Mouse (Mus musculus): ENCODE data around the gene Ache. TPM values are rescaled to one million over a fixed set of nuclear protein-coding genes. Genes with fewer than 3 reads are reported as not detected.
A peak's percentile ranks its signal among the peaks of the same experiment; 100 is the strongest.

Ache gene
- total RNA-seq, 2 experiments from 2014 or later, result 1.8 to 2.6 TPM

DNA sequence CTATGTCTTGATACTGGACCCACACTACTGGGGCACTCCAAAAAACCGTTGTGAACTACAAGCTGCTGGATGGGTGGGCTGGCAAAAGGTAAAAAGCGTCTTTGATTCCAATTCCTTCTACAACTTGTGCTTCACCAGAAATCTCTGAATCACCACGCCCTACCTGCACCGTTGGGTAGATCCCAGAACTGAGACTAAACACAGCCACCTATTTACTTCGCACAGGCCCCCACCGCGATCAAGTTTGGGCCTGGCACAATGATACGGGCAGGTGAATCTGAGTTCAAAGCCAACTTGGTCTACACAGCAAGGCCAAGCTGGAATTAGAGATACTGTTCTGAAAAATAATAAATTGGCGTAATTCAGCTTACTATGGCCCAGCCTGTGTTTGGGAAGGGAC lies 8.0 kb downstream of the Ache start:
- DNase-seq, result no peak

DNA sequence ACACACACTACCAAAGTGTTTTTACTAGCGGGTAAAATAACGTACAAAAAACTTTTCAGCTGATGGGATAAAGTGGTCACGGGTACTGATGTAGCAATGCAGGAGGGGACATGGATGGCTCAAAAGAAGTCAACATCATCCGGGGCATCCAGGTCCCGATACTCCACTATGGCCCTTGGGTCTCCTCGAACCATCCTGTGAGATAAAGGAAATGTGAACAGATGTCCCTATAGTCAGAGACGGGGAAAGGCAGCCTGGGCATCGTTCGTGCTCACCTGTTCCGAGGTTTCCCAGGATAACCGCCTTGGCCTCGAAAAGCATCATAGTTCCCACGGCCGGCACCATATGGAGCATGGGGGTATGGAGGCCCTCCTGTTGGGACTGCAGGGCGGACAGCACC lies 8.4 kb downstream of the Ache start:
- peak in 1 of 2 experiments; percentile 3 for DNase-seq

DNA sequence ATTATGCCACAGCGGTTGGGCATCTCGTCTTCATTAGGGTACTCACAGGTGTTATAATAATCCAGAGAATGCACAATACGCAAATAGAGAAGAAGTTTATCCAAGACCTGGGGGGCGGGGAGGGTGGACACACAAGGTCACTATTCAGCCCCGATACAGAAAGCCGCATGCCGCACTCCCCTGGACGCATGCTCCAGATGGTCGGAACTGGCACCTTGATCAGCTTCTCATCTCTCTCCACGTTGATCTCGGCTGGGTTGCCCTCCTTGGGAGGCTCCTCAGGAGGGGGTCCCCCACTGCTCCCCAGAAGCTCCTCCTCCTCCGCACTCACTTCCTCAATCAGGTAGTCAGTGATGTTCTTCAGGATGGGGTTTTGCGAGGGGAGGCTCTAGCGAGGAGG lies 9.8 kb downstream of the Ache start:
- DNase-seq, result no peak

DNA sequence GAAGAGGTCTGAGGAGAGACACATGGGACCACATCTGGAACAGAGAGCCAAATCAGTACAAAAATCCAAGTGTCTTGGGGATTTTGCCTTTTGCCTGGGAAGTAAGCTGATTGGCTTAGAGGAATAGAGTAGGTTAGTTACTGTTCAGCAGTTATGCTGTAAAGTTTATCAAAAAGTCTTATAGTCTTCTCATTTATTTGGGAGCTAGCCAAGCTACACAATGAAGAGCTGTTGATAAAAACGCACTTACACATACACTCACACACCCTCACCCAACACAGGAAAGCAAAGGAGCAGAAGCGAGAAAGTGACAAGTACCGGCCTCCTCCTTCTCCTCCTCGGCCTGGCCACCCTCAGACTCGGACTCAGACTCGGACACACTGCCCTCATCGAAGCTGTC lies 11.9 kb downstream of the Ache start:
- DNase-seq, result no peak

DNA sequence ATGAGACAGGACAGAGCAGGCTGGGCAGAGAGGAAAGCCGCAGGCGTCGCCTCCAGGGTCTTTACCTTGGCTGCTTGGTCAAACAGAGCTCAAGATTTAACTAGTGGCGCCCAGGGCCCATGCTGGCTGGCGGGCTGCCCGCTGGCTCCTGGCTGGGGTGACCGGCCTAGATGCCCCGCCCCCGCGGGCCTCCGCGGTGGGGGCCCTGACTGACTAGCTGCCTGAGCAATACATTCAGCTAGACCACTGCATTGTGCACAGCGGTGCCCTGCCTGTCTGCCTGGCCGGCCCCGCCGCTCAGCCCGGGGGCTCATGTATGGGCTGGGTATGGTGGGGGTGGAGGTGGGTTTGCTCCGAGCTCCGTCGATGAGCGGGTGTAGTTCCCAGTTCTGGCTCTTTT lies 13.9 kb downstream of the Ache start:
- DNase-seq, result no peak

DNA sequence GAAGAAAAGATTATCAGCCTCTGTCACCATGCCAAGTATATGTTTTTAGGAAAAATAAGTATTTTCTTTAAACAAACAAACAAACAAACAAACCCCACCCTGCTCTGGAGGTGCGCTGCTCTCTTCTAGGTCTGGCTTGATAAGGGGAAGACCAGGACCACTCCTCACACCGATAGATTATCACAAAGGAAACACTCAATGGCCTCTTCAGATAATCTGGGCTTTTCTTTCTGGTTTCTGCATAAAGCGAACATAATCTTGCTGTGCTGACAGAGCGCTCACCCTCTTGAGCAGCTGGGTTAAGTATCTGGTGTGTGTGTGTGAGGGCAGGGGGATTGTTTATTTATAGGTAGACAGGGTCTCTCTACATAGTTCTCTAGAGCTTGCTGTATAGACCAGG lies 16.3 kb downstream of the Ache start:
- DNase-seq, result no peak

DNA sequence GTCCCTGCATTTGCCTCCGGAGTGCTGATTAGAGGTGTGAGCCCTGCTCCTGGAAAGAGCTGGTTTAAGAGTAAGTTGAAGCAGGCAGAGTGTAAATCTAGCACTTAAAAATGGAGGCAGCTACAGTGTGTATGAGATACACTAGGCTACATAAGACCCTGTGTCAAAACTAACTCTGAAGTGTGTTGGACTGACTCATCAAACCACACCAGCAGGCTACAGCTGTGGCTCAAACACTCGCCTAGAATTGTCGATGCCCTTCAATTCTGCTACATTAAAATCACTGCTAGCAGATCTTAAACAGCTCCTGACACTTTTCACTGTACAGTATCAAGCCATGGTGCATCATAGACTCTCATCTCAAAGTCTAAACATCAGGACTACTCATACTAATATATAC lies 16.8 kb downstream of the Ache start:
- DNase-seq, result no peak

DNA sequence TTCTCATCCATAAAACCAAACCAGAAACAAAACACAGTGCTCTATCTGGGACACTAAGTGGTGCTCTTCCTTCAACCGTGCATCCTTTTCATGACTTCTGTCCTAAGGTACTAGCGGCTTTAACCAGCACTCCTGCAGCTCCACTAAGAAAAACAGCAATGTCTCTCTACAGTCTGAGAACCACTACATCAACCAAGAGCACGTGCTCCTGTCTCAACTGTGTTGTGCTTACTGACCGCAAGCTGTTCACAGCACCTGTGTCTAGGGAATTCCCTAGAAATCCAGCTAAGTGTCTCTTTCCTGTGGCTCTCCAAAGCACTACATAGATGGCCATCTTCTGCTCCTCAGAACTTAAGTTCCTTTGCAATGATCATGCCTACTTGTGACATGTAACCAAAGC lies 17.5 kb downstream of the Ache start:
- no peak for DNase-seq

DNA sequence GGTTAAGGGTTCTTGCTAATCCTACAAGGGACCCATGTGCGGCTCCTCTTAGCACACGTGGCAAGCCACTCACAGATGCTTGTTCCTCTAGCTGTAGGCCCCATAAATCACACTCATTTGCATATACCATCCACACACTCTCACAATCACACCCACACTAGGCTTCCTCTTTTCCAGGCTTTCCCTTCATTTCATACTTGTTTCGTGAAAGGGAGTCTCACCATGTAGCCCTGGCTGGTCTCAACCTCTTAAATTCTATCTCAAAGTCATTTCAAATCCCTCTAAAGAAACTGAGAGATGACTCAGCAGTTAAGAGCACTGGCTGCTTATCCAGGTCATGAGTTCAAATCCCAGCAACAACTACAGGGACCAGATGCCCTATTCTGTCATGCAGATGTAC lies 18.5 kb downstream of the Ache start:
- no peak for DNase-seq

DNA sequence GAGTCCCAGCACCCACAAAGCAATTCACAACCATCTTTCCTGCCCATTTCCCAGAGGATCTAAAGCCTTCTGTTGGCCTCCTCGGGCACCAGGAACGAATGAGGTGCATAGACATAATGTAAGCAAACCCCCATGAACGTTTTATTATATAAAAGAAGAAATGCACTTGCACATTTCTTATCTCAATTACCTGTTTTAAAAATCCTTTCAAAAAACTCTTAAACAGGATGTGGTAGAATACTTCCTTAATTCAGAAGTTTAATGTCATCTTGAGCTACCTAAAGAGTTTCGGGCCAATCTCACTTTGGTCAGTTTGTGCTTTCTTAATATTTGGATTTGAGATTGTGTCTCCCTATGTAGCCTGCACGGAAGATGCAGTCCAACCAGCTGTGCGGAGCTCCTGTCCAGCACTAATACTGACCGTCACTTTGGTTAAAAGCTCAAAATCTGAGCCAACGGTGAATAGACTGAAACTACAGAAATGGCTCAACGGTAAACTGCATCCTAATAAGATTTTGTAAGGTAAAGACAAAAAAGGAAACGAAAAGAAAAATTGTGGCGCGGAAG lies 19.2 kb downstream of the Ache start:
- DNase-seq, result no peak

DNA sequence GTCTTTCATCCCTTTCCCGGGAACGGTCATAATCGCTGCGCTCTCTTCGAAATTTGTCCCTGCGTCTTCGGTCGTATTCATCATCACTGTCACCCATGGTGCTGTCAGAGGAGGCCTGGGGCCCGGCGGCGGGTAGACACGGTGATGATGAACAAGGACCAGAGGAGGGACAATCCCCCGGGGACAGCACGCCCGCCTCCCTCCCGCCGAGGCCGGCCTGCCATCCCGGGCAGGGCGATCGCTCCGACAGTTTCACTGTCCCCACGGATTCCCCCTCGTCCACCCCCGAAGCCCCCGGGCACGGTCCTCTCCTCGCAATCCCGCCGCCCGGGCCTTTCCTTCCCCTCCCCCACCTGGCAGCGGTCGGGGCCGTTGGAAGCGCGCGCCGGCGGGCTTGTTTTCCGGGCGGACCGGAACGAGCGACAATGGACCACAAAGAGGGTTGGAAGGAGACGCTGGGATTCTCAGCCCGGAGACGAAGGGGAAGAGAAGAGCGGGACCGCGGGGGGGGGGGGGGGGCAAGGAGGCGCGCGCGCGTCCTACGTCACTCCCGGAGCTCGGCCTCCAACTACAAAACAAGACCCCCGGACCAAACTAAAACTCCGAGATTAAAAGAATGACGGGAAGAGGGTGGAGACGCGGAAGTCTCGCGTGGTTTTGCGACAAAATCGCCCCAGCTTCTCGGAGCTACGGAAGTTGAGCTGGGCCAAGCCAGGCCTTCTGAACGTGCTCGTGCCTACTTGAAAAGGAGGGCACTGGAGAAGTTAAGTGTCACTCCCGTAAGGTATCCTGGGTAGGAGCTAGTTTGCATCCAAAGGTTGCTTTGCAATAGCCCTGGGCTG lies 20.0 kb downstream of the Ache start, which contains the start of gene Srrt:
Gene Srrt (minus strand): TSS at position 604 of the 842 bp plus-strand sequence.
- DNase-seq, result peak; percentile 95

DNA sequence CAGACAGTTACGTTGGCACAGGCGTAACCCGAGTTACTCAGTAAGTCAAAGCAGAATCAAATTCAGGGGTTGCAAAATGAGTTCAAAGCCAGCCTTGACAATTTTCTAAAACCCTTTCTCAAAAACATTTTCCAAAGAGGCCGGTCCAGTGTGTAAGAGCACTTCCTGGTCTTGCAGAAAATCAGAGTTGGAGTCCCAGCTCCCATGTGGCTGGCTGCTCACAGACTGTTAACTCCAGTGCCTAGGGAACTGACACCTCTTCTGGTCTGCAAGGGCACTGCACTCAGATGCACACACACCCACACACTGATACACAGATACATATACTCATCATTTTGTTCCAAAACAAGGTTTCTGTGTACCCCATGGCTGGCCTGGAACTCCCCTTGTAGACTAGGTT lies 21.0 kb downstream of the Ache start:
- no peak for DNase-seq

DNA sequence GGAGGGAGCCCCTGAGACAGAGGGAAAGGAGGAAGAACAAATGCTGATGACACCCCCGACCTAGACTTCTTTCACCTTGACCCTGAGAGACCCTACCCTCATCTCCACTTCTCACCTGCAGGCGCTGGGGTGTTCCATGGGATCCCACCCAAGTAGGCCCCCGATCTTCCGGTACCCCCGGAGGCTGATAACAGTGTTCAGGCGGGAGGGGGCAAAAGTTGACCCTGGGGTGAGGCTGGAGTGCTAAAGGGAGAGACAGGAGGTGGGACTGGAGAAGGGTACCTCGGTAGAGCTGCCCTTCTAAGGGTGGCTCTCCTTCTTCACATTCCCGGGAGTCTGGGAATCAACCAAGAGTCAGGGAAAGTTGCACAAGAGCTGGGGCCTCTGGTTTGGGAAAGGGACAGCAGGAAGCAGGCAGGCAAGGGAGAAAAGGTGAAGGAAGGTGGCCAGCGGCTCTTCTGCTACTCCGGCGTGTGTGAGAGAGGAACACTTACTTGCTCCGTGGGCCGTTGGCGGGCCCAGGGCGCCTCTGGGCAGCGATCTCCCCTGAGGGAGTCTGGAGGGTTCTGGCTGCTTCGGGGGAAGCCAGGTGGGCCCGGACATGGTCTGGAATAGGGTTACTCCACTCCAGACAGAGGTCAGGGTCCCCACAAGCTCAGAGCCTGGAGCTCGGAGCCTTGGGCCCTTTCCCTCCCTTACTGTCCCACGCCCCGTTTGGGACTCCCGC lies 26.3 kb downstream of the Ache start:
- peak in 1 of 2 experiments; percentile 27 for DNase-seq

DNA sequence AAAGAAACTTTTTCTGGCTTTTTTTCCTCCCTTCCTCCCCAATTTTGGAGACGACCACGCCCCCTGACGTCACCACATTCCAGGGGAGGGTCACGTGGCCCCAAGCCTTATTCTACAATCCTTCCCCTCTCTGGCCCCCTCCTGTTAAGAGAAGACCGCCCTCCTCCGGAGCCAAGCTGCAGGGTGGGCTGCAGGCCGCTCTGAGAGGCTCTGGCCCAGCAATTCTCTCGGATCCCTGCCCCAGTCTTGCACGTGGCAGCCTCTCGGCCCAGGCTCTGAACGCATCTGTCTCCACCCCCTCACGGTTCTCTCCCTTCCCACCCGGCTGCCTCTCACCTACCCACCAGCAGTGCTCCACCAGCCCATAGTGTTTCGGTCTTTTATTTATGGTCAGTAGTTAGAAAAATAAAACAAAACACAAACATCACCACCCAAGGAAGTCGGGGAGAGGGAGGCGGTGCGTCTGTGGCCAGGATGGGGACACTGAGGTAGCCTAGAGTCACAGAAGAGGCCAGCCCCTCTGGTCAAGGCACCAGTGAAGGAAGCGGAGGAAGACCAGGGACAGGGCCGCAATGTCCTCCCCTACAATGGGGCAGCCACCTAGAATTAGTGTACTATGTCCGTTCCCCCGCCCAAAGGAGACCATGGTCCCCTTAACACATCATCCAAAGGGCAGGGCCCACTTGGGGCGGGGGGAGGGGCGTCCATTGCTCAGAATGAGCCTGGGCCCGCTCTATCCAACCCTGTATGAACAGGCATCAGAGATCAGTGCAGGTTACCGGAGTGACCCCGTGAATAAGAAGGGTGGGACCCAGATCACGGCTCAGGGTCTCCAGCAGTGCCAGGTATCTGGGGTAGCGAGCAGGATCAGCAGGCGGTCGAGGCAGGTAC lies 27.1 kb downstream of the Ache start, which contains the start of gene Trip6:
Gene Trip6 (minus strand): TSS at position 212 of the 891 bp plus-strand sequence.
- DNase-seq, result peak; percentile 92 to 96

DNA sequence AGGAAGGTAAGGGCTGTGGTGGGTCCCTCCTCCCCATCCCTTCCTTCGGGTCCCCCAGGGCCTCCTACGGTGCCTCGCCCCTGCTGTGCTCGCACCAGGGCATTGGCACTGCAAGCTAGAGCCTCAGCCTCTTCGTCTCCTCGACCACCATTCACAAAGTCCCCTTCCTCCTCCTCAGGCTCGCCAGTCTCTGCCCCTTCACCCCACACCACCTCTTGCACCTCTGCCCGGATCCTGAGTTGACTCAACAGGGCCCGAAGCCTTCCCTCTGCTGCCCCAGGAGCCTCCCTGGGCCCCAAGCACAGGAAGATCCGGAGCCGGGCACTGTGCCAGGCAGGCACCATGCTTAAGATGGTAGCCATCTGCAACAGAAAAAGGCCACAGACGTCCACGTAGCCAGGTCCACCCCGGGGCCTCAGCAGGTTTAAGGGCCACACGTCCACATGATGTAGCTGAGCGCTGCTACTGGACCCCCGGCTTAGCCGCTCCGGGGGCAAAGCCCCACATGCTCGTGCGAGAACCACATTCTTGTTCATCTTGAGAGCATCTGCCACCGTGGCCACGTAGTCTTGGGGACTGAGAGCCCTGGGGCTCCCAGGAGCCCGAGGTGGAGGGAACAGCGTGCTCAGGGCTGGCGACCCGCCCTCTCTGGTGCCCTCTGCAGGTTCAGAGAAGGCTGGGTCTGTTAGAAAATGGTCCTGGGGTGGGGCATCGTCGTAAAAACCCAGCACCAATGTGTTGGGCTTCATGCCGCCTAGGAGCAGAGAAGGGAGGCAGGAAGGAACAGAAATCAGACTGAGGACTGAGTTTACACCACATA lies 28.0 kb downstream of the Ache start:
- peak in 1 of 2 experiments; percentile 39 for DNase-seq

DNA sequence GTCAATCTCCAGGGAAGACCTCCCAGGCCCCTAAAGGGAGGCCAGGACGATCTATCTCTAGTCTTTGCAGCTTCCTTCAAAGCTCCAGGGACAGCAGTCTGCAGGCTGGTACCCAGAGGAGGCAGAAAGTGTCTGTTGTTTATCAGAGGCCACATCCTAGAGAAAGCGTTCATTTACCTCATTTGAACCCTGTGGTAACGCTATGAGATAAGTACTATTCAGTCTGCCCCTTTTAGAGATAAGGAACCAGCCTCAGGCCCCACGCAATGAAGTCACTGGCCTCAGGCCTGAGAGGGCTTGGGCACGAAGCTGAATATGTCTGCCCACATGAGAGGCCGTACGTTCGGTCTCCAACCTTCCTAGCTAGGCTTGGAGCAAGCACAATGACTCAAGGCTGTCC lies 30.0 kb downstream of the Ache start:
- no peak for DNase-seq

DNA sequence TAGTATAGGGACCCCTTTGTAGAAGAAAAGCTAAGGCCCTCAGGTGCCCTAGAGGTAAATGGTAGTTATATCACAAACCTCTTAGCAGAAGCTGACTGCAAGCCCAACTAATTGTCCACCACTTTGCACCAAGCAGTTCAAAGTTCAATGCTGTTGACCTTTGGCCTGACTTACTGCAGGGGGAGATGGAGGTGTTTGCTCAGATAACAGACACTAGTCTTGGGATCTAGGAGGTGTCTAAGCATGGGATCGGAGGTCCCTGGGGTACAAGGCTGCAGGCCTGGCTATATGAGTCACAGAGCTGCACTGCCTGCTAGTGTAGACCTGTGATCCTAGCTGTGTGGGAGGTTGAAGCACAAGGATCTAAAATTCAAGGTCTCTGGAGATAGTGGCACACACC lies 31.3 kb downstream of the Ache start:
- no peak for DNase-seq

DNA sequence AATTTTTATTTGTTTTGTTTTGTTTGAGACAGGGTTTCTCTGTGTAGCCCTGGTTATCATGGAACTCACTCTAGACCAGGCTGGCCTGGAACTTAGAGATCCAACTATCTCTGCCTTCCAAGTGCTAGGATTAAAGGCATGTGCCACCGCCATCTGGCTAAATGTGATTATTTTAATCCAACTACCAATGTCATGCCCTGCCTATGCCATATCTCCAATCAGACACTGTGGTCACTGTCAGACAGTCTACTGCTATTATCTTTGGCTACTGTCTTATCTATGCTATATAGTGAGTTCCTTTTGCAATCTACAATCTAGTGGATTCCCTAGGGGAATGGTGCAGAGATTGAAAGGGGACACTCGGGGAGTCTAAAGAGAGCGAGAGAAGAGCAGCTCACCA lies 33.7 kb downstream of the Ache start:
- DNase-seq, result no peak

DNA sequence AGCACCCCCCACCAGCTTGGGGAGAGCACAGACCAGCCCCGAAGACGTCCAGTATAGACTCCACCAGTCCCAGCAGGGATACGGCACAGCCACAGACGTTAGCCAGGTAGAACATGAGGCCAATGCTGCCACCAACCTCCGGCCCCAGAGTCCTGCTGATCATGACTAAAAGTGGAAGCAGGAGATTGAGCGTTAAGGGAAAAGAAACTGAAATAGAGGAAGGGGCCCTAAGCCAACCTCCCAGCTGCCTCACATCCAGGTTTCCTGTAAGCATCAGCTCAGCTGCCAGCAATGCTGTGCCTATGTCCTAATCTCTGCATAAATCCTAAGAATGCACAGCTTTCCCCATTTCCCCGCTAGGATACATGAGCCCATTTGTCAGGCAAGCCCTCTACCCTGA lies 43.6 kb downstream of the Ache start:
- DNase-seq, result no peak

DNA sequence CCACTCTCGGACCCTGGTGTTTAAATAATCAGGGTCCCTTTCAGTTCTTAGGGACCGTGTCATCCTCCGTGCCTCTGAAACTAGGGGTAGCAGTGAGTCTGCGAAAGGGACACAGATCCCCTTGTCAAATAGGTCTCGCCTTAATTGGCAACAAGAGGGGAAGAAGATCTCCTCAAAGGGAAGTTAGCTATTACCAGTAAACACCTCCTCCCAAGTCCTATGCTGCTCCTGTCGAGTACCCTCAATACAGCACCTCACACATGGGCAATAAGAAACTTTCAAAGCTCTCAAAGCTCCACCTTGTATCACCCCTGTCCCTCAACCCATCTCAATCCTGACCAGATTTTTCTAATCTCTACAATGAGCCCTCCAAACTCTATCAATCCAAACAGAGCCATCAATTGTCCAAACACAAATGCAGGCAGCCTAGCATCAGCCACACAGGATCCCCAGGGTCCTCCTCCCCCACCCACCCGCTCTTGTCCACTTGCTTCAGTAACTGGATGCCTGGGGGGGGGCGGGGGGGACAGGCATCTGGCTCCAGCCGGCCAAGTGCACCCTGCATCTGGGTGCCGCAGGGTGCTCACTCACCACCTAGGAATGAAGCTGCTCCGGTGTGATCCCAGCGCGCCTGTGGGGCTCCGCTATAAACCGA lies 45.7 kb downstream of the Ache start:
- DNase-seq, result no peak

Measured in heart, adult 18-20 months (tissue).